Mouse (Mus musculus) MEL (cell line): ENCODE results near the gene BC048679.

Experiments
- BHLHE40 ChIP-seq: IDR thresholded peaks from 2 replicates; pipeline ENCODE4 v1.6.1; 2012; ENCODE audit warnings: low read depth, mild to moderate bottlenecking, inconsistent platforms, low read length, improper control_type of control experiment, borderline replicate concordance
- CTCF ChIP-seq, 3 experiments: IDR thresholded peaks in 2 of 3; conservative IDR thresholded peaks in 1 of 3; 2 replicates each; pipeline ENCODE4 v1.5.1; 2011 to 2012; ENCODE audit warnings: low read length in 3 of 3, low read depth in 2 of 3, mild to moderate bottlenecking in 2 of 3, improper control_type of control experiment in 1 of 3, inconsistent platforms in 1 of 3, mixed read lengths in 1 of 3, moderate library complexity in 1 of 3; ENCODE audit not compliant: control insufficient read depth in 1 of 3, insufficient read depth in 1 of 3, poor library complexity in 1 of 3, severe bottlenecking in 1 of 3
- EP300 ChIP-seq, 2 experiments: IDR thresholded peaks; 2 replicates each; pipeline ENCODE4 v1.6.1; 2011; ENCODE audit warnings: improper control_type of control experiment in 2 of 2, low read length in 2 of 2, low read depth in 1 of 2, mild to moderate bottlenecking in 1 of 2
- GATA1 ChIP-seq: IDR thresholded peaks from 2 replicates; pipeline ENCODE4 v1.6.1; 2011; ENCODE audit warnings: low read depth, low read length, improper control_type of control experiment
- POLR2A ChIP-seq, 2 experiments: IDR thresholded peaks; 2 replicates each; pipeline ENCODE4 v1.6.1; 2011 to 2012; ENCODE audit warnings: low read length in 2 of 2, mild to moderate bottlenecking in 2 of 2, control low read depth in 1 of 2, improper control_type of control experiment in 1 of 2, low read depth in 1 of 2, moderate library complexity in 1 of 2; ENCODE audit not compliant: control insufficient read depth in 1 of 2, insufficient read depth in 1 of 2, poor library complexity in 1 of 2
- POLR2AphosphoS2 ChIP-seq: IDR thresholded peaks from 2 replicates; pipeline ENCODE4 v1.6.1; 2011; ENCODE audit warnings: low read length, improper control_type of control experiment
- POLR2AphosphoS5 ChIP-seq: IDR thresholded peaks from 2 replicates; pipeline ENCODE4 v1.6.1; 2012; ENCODE audit warnings: low read depth, borderline replicate concordance, mild to moderate bottlenecking, inconsistent platforms, low read length, moderate library complexity, mixed read lengths
- SIN3A ChIP-seq: IDR thresholded peaks from 2 replicates; pipeline ENCODE4 v1.6.1; 2012; ENCODE audit warnings: low read length, improper control_type of control experiment, inconsistent platforms
- TBP ChIP-seq: IDR thresholded peaks from 2 replicates; pipeline ENCODE4 v1.8.0; 2011; ENCODE audit warnings: low read depth, low read length, improper control_type of control experiment
- USF1 ChIP-seq: IDR thresholded peaks from 2 replicates; pipeline ENCODE4 v1.6.1; 2014; ENCODE audit warnings: low read depth, mild to moderate bottlenecking, inconsistent platforms, low read length, improper control_type of control experiment, moderate library complexity
- ZKSCAN1 ChIP-seq: IDR thresholded peaks from 2 replicates; pipeline ENCODE4 v1.6.1; 2012; ENCODE audit warnings: low read depth, mild to moderate bottlenecking, inconsistent platforms, low read length, improper control_type of control experiment, moderate library complexity
- ZNF384 ChIP-seq: IDR thresholded peaks from 2 replicates; pipeline ENCODE4 v1.6.1; 2012; ENCODE audit warnings: low read depth, mild to moderate bottlenecking, inconsistent platforms, low read length, improper control_type of control experiment

- TF ChIP-seq POLR2AphosphoS5 (no peak), SIN3A (no peak), USF1 (no peak), ZNF384 (no peak), EP300 (IDR thresholded peaks at IDR 0.05; ENCODE audit: low read depth in 1 of 2, low read length in 2 of 2) (no peak), CTCF (IDR thresholded peaks at IDR 0.05 in 2 of 3, conservative IDR thresholded peaks at IDR 0.05 in 1 of 3; ENCODE audit: control insufficient read depth in 1 of 3, insufficient read depth in 1 of 3, low read depth in 2 of 3, low read length in 3 of 3, poor library complexity in 1 of 3, severe bottlenecking in 1 of 3) (no peak), GATA1 (no peak), ZKSCAN1 (no peak), POLR2A (IDR thresholded peaks at IDR 0.05; ENCODE audit: control insufficient read depth in 1 of 2, insufficient read depth in 1 of 2, low read depth in 1 of 2, low read length in 2 of 2, poor library complexity in 1 of 2) (no peak), TBP (no peak), BHLHE40 (no peak), POLR2AphosphoS2 (no peak)
Observed at GRCm38 (mm10) chr7:81501050-81501449, 3.0 kb upstream of the BC048679 start.
